In the genomic region with DNA sequence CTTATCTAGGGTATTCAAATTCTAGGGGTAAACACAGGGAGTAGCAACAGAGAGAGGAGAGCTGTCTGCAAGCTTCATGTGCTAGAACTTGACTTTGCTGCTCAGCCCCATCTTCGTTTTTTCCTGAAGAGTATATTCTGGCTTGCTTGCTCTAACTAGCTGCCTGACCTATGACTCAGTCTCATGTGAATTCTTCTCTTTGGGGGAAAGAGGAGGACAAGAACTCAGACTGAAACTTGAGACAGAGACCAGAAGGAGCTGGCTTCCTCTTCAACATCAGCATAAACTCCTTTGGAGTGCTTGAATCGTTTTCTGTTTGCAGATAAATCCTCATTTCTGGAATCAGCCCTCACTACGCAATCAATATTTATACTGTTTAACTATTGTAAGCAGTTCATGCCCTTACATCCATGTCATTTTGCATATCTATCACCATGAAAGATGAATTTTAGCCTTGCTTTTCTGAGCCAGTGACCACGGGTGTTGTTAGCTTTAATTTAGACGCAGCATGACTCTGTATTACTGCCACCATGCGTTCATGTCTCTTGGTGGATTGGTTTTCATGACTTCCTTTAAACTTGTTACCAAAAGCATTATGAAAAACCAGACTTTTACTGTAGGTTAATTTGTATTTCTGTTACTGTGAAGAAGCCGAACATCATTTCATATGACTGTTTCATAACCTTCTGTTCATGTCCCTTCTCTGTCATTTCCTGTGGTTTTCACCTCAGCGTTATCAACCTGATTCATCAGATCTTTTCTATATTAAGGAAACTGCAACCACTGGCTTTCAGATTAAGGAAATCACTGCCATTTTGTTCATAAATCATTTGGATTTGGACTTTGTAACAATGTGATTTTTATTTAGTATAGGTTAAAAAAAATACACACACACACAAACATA, we compare ENCODE assay signal across 25 mouse cellular contexts.
DNase-seq lines count a peak whose midpoint lies in the region; ATAC-seq and TF ChIP-seq lines count a peak whose summit lies in the region.
"Had no signal": no experiment of that assay in that cellular context is flagged by ENCODE, and none has a peak within 500 bp of the region (broad histone marks: within the 10 kb centered on the region; RNA-seq: fewer than 3 reads in every experiment).

No protein-coding gene starts in this region.

- TF ChIP-seq CTCF in embryonic fibroblast, embryonic 13.5 days (IDR thresholded peaks at IDR 0.05; ENCODE audit: borderline replicate concordance, insufficient read depth, low read length): no peak

- ATAC-seq in kidney, embryonic 15.5 days (replicated peaks; ENCODE audit: low FRiP score): no peak
- ATAC-seq: CD4-positive, CD25-positive, alpha-beta regulatory T cell, adult 4 months; forebrain, embryonic 14.5 days; hindbrain, embryonic 16.5 days; intestine, embryonic 15.5 days; Patski had no signal

- H3K4me3 ChIP-seq in embryonic fibroblast, embryonic 13.5 days (ENCODE audit: insufficient read depth, low read length): no peak overlapping the region
- H3K4me3 ChIP-seq in kidney, embryonic 15.5 days (replicated peaks): no peak overlapping the region
- H3K4me3 ChIP-seq: heart, adult 2 months; heart, embryonic 10.5 days; heart, embryonic 13.5 days; hindbrain, embryonic 12.5 days; intestine, embryonic 15.5 days had no signal

- H3K27me3 ChIP-seq in kidney, embryonic 15.5 days: no peaks in the 10 kb centered on the region
- H3K27me3 ChIP-seq: heart, embryonic 13.5 days; hindbrain, embryonic 12.5 days; intestine, embryonic 15.5 days; Patski had no signal

- H3K27ac ChIP-seq in embryonic fibroblast, embryonic 13.5 days (ENCODE audit: insufficient read depth, low read length): peak overlapping the region; percentile 93
- H3K27ac ChIP-seq in kidney, embryonic 15.5 days: no peak overlapping the region
- H3K27ac ChIP-seq: heart, adult 2 months; heart, embryonic 10.5 days; heart, embryonic 13.5 days; hindbrain, embryonic 12.5 days; intestine, embryonic 15.5 days had no signal

- peak; percentile 93 for DNase-seq in 3T3-L1 (ENCODE audit: low read depth, low spot score)
- peak; percentile 72 for DNase-seq in NIH3T3 (ENCODE audit: low read depth)
- DNase-seq in urinary bladder, postnatal 14 days (ENCODE audit: low spot score): no peak
- no peak for DNase-seq in spleen, postnatal 36 days (ENCODE audit: low spot score in 2 of 2)
- DNase-seq: adrenal gland, adult 2 months; adrenal gland, postnatal 14 days; cerebellum, adult 18-20 months; cerebellum, adult 9-10 months; cerebellum, postnatal 14 days; gastrocnemius, postnatal 10 days; gastrocnemius, postnatal 36 days; heart, adult 2 months; heart, postnatal 14 days; heart, postnatal 4 days; kidney, adult 11 months had no signal

- H3K9ac ChIP-seq in kidney, embryonic 15.5 days: no peak overlapping the region
- H3K9ac ChIP-seq: heart, embryonic 13.5 days; hindbrain, embryonic 12.5 days; intestine, embryonic 15.5 days had no signal

- H3K4me1 ChIP-seq in embryonic fibroblast, embryonic 13.5 days (ENCODE audit: control insufficient read depth, insufficient read depth, low read length): peaks cover 2% of the 10 kb centered on the region; the same call in 1 of the 2 replicates
- H3K4me1 ChIP-seq in kidney, embryonic 15.5 days: no peaks in the 10 kb centered on the region
- H3K4me1 ChIP-seq: heart, embryonic 10.5 days; heart, embryonic 13.5 days; hindbrain, embryonic 12.5 days; intestine, embryonic 15.5 days had no signal

- 77% methylated on average over 8 of the region's 8 CpGs for WGBS in kidney, embryonic 15.5 days

- H3K36me3 ChIP-seq in kidney, embryonic 15.5 days: no peaks in the 10 kb centered on the region
- H3K36me3 ChIP-seq: heart, embryonic 10.5 days; heart, embryonic 13.5 days; hindbrain, embryonic 12.5 days; intestine, embryonic 15.5 days had no signal

- no peak overlapping the region for H3K4me2 ChIP-seq in kidney, embryonic 15.5 days
- H3K4me2 ChIP-seq: heart, embryonic 13.5 days; hindbrain, embryonic 12.5 days; intestine, embryonic 15.5 days had no signal

- H3K9me3 ChIP-seq in kidney, embryonic 15.5 days (replicated peaks): no peaks in the 10 kb centered on the region
- H3K9me3 ChIP-seq: heart, embryonic 10.5 days; heart, embryonic 13.5 days; hindbrain, embryonic 12.5 days; intestine, embryonic 15.5 days had no signal

- no peak for TF ChIP-seq POLR2A in embryonic fibroblast, embryonic 13.5 days (IDR thresholded peaks at IDR 0.05; ENCODE audit: low read depth, low read length)

Comparison
In these comparisons a context has a peak if more than half of its experiments do, and no peak if none do; other contexts are left out.
1. DNase-seq: peak in 3T3-L1 (single experiment) and NIH3T3 (single experiment); none in urinary bladder, postnatal 14 days (single experiment) and spleen, postnatal 36 days (0 of 2).